Mouse (Mus musculus) lung, embryonic 16.5 days (tissue): ENCODE results near the gene Slc6a11. TPM values are rescaled to one million over a fixed set of nuclear protein-coding genes. Genes with fewer than 3 reads are reported as not detected.
A peak's percentile ranks its signal among the peaks of the same experiment; 100 is the strongest.

ENCODE experiments used
- ATAC-seq: fragments of 200-750 bp; cut with Nextera tagmentation; 2 replicates; pipeline ENCODE4 v1.8.0; 2017; ENCODE audit warnings: low read depth, mild to moderate bottlenecking, moderate library complexity
- H3K27ac ChIP-seq: fragments of 300-500 bp; sonication (generic); 2 replicates; pipeline ENCODE4 v1.5.1; 2014; ENCODE audit warnings: mild to moderate bottlenecking, control low read depth, low read length
- H3K27me3 ChIP-seq: fragments of 300-500 bp; sonication (generic); 2 replicates; pipeline ENCODE4 v1.6.1; 2014; ENCODE audit warnings: low read depth, low read length, mixed read lengths; ENCODE audit not compliant: control insufficient read depth, insufficient read depth
- H3K36me3 ChIP-seq: fragments of 300-500 bp; sonication (generic); 2 replicates; pipeline ENCODE4 v1.6.1; 2014; ENCODE audit warnings: low read length; ENCODE audit not compliant: control insufficient read depth, insufficient read depth
- H3K4me1 ChIP-seq: fragments of 300-500 bp; sonication (generic); replicated peaks from 2 replicates; pipeline ENCODE4 v1.6.1; 2014; ENCODE audit warnings: low read length, mixed read lengths; ENCODE audit not compliant: control insufficient read depth, insufficient read depth
- H3K4me2 ChIP-seq: fragments of 300-500 bp; sonication (generic); 2 replicates; pipeline ENCODE4 v1.6.1; 2014; ENCODE audit warnings: low read depth, low read length, control low read depth
- H3K4me3 ChIP-seq: fragments of 300-500 bp; sonication (generic); 2 replicates; pipeline ENCODE4 v1.5.1; 2014; ENCODE audit warnings: mild to moderate bottlenecking, low read length, control low read depth
- H3K9ac ChIP-seq: fragments of 300-500 bp; sonication (generic); 2 replicates; pipeline ENCODE4 v1.6.1; 2014; ENCODE audit warnings: low read length, control low read depth
- H3K9me3 ChIP-seq: fragments of 300-500 bp; sonication (generic); 2 replicates; pipeline ENCODE4 v1.6.1; 2016; ENCODE audit warnings: low read length; ENCODE audit not compliant: control insufficient read depth
- WGBS: fragments of 180-500 bp; shearing (Covaris S2); extraction: QIAGEN DNeasy Blood & Tissue Kit; methylation state at CpG from one replicate; pipeline ENCODE4 v1.1.7; 2014; 5-methylcytosine and 5-hydroxymethylcytosine counted together
- polyA plus RNA-seq: library from polyadenylated mRNA; unstranded; fragments of >200 nt; fragmentation: Nextera tagmentation; extraction: Ambion mirVana; gene quantifications from 2 replicates; pipeline ENCODE4 v1.2.1, GENCODE M21; 2015

Slc6a11 gene
- polyA plus RNA-seq, 1 experiment from 2014 or later, result 0.08 TPM

DNA sequence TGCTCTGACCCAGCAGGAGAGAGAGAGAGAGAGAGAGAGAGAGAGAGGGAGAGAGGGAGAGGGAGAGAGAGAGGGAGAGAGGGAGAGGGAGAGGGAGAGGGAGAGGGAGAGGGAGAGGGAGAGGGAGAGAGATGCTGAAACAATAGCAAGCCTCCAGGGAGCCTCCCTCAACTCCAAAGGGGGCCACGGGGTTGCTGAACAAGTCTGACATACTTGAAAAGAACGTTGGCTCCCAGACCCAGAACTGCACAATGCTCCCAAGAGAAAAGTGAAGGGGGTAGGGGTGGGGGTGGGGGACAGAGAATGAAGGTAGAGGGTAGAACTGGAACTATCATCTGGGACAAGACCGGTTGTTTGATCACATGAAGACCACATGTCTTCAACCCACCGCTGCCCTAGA lies 136.9 kb downstream of the Slc6a11 start:
- H3K4me2 ChIP-seq, result no peak overlapping the region
- no peaks in the 10 kb centered on the region for H3K27me3 ChIP-seq
- no peak overlapping the region for H3K4me3 ChIP-seq
- WGBS, result 33% methylated on average over 4 of the region's 4 CpGs
- no peak overlapping the region for H3K27ac ChIP-seq
- H3K4me1 ChIP-seq, result 0 out of 2 replicates have a peak, but pooled peaks cover 3% of the 10 kb centered on the region
- no peak for ATAC-seq
- no peaks in the 10 kb centered on the region for H3K36me3 ChIP-seq
- no peak overlapping the region for H3K9ac ChIP-seq
- no peaks in the 10 kb centered on the region for H3K9me3 ChIP-seq

DNA sequence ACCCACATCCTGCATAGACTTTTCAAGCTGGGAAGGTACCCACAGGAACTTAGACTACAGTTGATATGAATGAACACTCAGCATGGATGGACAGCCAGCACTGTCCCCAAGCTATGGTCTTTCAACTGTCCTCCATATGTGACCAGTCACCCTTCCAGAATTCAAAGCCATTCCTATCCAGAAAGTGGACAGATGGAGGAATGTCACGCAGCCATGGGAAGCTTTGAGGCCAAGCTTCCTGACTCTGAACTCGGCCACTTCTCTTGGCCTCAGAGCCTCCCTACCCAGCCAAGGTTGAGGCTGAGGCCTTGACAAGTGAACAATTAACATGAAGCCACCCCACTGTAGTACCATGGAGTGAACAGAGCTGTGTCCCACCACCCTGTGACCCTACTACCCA lies 138.5 kb downstream of the Slc6a11 start:
- WGBS, result 67% methylated on average over 2 of the region's 2 CpGs
- Histone ChIP-seq H3K9ac (no peak overlapping the region), H3K4me1 (0 out of 2 replicates have a peak, but pooled peaks cover under 1% of the 10 kb centered on the region), H3K36me3 (no peaks in the 10 kb centered on the region), H3K4me3 (no peak overlapping the region), H3K9me3 (no peaks in the 10 kb centered on the region), H3K27ac (no peak overlapping the region), H3K4me2 (no peak overlapping the region), H3K27me3 (peaks cover 3% of the 10 kb centered on the region; the same call in 1 of the 2 replicates)
- no peak for ATAC-seq

DNA sequence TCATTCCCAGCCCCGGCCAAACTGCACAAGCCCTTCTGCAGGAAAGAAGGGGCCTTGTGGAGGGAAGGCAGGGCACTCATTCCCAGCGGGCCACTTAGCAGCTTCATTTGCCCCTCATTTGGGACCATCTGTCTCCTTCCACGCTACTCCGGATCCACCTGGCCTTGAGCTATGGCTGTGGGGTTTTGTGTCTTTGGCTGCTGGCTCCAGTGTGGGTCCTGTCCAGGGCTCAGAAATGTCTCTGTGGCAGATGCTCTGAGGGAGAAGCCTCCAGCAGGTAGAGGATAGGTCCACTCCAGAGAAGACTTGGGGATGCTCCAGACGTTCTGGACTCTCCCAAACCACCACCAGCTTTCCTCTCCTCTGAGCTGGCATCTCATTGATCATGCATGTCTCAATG lies 139.8 kb downstream of the Slc6a11 start:
- Histone ChIP-seq H3K27ac (no peak overlapping the region), H3K9ac (no peak overlapping the region), H3K9me3 (no peaks in the 10 kb centered on the region), H3K36me3 (no peaks in the 10 kb centered on the region), H3K4me2 (no peak overlapping the region), H3K4me3 (no peak overlapping the region), H3K27me3 (peaks cover 3% of the 10 kb centered on the region; the same call in 1 of the 2 replicates), H3K4me1 (no peaks in the 10 kb centered on the region)
- WGBS, result 51% methylated on average over 5 of the region's 5 CpGs
- ATAC-seq, result no peak

DNA sequence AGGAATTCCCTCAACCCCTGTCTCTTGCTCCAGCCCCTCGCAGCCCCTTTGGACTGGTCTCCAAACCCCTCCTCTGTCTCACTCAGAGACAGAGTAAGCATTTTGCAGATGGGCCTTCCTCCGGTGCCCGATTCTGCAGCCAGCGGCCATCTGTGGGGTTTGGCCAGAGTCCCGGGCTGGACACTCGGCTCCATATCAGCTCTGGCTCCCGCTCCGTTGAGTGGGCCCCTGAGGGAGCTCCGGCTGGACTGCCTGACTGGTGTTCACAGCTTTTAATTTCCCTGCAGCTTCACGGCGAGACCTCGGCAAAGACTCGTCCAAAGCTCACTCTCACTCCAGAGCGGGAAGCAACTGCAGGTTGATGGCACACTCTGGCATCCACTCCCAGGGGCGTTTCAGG lies 141.2 kb downstream of the Slc6a11 start:
- no peaks in the 10 kb centered on the region for H3K4me1 ChIP-seq
- H3K9ac ChIP-seq, result no peak overlapping the region
- no peak overlapping the region for H3K27ac ChIP-seq
- H3K4me3 ChIP-seq, result no peak overlapping the region
- H3K4me2 ChIP-seq, result no peak overlapping the region
- WGBS, result 50% methylated on average over 15 of the region's 15 CpGs
- ATAC-seq, result peak; percentile 45; the same call in 1 of the 2 replicates
- peaks cover 3% of the 10 kb centered on the region; the same call in 1 of the 2 replicates for H3K27me3 ChIP-seq
- H3K36me3 ChIP-seq, result no peaks in the 10 kb centered on the region
- H3K9me3 ChIP-seq, result no peaks in the 10 kb centered on the region

DNA sequence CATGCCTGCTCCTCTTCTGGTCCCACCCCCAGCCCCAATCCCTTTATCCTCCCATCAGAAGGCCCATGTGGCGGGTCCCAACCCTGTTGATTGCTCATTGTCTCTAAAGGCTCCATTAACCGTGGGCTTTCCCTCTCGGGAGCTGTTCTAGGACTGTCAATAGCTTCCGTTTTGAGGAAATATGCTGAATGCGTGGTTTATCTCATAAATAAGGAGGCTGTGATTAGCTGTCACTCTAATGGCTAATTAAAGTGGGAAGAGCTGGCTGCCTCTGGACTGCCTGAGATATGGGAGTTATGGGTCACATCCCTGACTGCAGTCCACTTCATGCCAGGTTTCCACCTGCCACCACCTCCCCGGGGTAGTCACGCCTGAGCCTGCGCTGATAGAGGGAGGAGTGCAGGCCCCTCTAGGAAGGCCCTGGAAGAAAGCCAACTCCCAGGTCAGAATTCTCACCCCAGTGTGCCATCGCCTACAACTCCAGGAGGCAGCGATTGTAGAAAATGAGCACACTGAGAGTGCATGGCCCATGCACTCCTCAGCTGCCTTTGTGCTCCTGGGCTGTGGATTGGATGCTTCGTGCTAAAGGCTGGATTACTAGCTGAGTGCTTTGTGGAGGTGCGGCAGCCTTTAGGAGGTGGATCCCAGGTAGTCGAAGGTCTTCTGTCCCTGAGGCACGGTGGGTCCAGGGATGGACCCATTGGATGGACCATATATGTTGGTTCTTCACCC lies 143.1 kb downstream of the Slc6a11 start:
- H3K4me1 ChIP-seq, result no peaks in the 10 kb centered on the region
- 40% methylated on average over 14 of the region's 14 CpGs for WGBS
- no peak overlapping the region for H3K27ac ChIP-seq
- H3K36me3 ChIP-seq, result no peaks in the 10 kb centered on the region
- no peak overlapping the region for H3K4me3 ChIP-seq
- H3K27me3 ChIP-seq, result peaks cover 3% of the 10 kb centered on the region; the same call in 1 of the 2 replicates
- H3K4me2 ChIP-seq, result no peak overlapping the region
- H3K9me3 ChIP-seq, result no peaks in the 10 kb centered on the region
- no peak overlapping the region for H3K9ac ChIP-seq
- no peak for ATAC-seq

DNA sequence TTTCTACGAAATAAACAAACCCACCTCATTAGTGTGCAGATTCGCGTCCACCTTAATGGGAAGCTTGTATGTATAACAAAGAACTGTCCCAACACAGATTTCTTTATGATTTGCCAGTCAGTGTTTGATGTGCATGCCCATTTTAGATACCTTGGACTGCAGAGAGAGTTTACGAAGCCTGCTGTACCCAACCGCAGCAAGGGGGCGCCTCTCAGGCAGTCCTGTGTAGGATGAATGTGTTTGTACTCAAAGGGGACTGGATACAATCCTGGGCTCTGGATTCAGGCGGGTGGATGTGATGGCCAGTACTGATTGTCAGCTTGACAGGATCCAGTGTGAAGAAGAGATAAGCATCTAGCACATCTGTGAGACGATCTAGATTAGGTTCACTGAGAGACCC lies 144.8 kb downstream of the Slc6a11 start:
- 48% methylated on average over 8 of the region's 8 CpGs for WGBS
- H3K4me3 ChIP-seq, result no peak overlapping the region
- no peaks in the 10 kb centered on the region for H3K36me3 ChIP-seq
- ATAC-seq, result no peak
- peaks cover 3% of the 10 kb centered on the region; the same call in 1 of the 2 replicates for H3K27me3 ChIP-seq
- no peaks in the 10 kb centered on the region for H3K4me1 ChIP-seq
- no peak overlapping the region for H3K4me2 ChIP-seq
- no peak overlapping the region for H3K9ac ChIP-seq
- no peak overlapping the region for H3K27ac ChIP-seq
- no peaks in the 10 kb centered on the region for H3K9me3 ChIP-seq

DNA sequence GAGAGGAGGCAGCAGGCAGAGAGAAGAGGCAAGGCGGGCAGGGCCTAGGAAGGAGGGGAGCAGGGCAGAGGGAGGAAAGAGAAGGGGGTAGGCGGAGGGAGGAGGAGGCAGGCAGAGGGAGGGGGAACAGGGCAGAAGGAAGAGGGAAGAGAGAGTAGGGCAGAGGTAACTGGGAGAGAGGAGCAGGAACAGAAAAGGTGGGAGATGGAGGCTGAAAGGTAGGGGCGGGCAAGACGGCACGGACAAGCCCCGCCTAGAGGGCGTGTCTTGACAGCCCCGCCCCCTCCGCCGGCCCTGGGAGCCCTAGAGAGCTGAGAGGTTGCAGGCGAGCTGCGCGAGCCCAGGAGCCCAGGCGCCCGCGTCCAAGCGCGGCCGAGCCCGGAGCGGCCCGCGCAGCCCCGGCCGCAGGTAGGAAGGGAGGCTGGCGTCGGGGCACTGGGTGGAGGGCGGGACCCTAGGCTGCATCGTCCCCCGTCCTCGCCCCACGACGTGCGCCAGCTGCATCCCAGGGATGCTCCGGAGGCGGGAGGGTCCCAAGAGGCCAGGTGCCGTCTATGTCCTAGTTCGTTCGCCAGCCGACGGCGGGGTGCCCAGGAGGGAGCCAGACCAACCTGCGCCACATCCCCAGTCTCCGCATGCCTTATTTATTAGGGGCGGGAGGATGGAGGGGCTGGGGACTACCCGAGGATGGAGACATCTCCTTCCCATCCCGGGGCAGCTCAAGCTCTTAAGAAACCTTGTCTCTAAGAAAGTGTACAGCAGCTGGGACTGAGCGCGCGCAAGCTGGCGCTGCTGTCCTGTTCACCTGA lies 151.6 kb downstream of the Slc6a11 start, which contains the start of gene Slc6a1:
Slc6a1 (plus strand) TSS at position 167 of the 809 bp plus-strand sequence.
- Histone ChIP-seq H3K9ac (no peak within 1 kb of the TSS), H3K9me3 (no peaks in the 10 kb centered on the region), H3K36me3 (no peaks in the 10 kb centered on the region), H3K4me2 (no peak within 1 kb of the TSS), H3K27ac (no peak within 1 kb of the TSS), H3K27me3 (peaks cover 53% of the 10 kb centered on the region), H3K4me3 (no peak within 1 kb of the TSS), H3K4me1 (no peaks in the 10 kb centered on the region)
- ATAC-seq, result peak; percentile 93
- WGBS, result 3% methylated on average over 42 of the region's 51 CpGs

DNA sequence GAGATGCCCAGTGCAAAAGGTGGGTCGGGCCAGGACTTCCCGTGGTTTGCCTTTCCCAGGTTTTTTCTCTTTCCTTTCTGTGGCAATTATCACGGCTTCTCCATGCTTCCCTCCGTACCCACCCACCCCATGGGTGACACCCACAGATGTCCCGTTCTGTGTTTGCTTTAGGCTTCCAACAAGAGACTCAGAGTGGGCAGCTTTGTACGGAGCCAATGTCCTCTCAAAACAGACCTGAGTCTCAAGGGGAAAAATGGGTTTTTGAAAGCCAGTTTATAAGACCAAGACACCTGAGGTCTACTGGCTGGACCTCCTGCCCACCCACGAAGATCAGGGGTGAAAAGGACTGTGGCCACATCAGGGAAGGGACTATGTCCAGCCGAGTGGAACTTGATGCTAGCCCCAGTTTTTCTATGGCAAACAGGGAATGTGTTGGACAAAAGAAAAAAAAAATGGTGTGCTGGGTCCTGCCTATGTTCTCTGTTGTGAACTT lies 152.3 kb downstream of the Slc6a11 start:
- Histone ChIP-seq H3K4me3 (no peak overlapping the region), H3K36me3 (no peaks in the 10 kb centered on the region), H3K9me3 (no peaks in the 10 kb centered on the region), H3K4me1 (no peaks in the 10 kb centered on the region), H3K9ac (no peak overlapping the region), H3K4me2 (no peak overlapping the region), H3K27me3 (peaks cover 53% of the 10 kb centered on the region), H3K27ac (no peak overlapping the region)
- WGBS, result 17% methylated on average over 8 of the region's 8 CpGs
- ATAC-seq, result no peak
